Mouse (Mus musculus) hindbrain, embryonic 15.5 days (tissue): Measurements from ENCODE around the gene Mertk. TPM values are rescaled to one million over a fixed set of nuclear protein-coding genes. Genes with fewer than 3 reads are reported as not detected.

Source experiments
- ATAC-seq: fragments of 200-750 bp; cut with Nextera tagmentation; 2 replicates; pipeline ENCODE4 v1.8.0; 2017; ENCODE audit warnings: low read depth, moderate number of reproducible peaks, moderate TSS enrichment; ENCODE audit not compliant: low FRiP score
- H3K27ac ChIP-seq: fragments of 300-500 bp; sonication (generic); replicated peaks from 2 replicates; pipeline ENCODE4 v1.5.1; 2015; ENCODE audit warnings: mild to moderate bottlenecking, inconsistent platforms
- H3K27me3 ChIP-seq: fragments of 300-500 bp; sonication (generic); 2 replicates; pipeline ENCODE4 v1.6.1; 2015; ENCODE audit warnings: control low read depth, inconsistent platforms
- H3K36me3 ChIP-seq: fragments of 300-500 bp; sonication (generic); 2 replicates; pipeline ENCODE4 v1.6.1; 2015; ENCODE audit warnings: control low read depth, inconsistent platforms
- H3K4me1 ChIP-seq: fragments of 300-500 bp; sonication (generic); replicated peaks from 2 replicates; pipeline ENCODE4 v1.6.1; 2015; ENCODE audit warnings: control low read depth, inconsistent platforms
- H3K4me2 ChIP-seq: fragments of 300-500 bp; sonication (generic); 2 replicates; pipeline ENCODE4 v1.6.1; 2015; ENCODE audit warnings: moderate library complexity, mild to moderate bottlenecking, inconsistent platforms
- H3K4me3 ChIP-seq: fragments of 300-500 bp; sonication (generic); 2 replicates; pipeline ENCODE4 v1.5.1; 2015; ENCODE audit warnings: mild to moderate bottlenecking, inconsistent platforms
- H3K9ac ChIP-seq: fragments of 300-500 bp; sonication (generic); 2 replicates; pipeline ENCODE4 v1.6.1; 2015; ENCODE audit warnings: inconsistent platforms
- H3K9me3 ChIP-seq: fragments of 300-500 bp; sonication (generic); 2 replicates; pipeline ENCODE4 v1.6.1; 2016; ENCODE audit warnings: control low read depth, inconsistent platforms
- WGBS: fragments of 180-500 bp; shearing (Covaris S2); methylation state at CpG from one replicate; pipeline ENCODE4 v1.1.7; 2015; 5-methylcytosine and 5-hydroxymethylcytosine counted together
- polyA plus RNA-seq: library from polyadenylated mRNA; unstranded; fragments of >200 nt; fragmentation: Nextera tagmentation; extraction: Ambion mirVana; gene quantifications from 2 replicates; pipeline ENCODE4 v1.2.1, GENCODE M21; 2015

The Mertk gene
- polyA plus RNA-seq, 1 experiment from 2014 or later = 2.5 TPM

DNA sequence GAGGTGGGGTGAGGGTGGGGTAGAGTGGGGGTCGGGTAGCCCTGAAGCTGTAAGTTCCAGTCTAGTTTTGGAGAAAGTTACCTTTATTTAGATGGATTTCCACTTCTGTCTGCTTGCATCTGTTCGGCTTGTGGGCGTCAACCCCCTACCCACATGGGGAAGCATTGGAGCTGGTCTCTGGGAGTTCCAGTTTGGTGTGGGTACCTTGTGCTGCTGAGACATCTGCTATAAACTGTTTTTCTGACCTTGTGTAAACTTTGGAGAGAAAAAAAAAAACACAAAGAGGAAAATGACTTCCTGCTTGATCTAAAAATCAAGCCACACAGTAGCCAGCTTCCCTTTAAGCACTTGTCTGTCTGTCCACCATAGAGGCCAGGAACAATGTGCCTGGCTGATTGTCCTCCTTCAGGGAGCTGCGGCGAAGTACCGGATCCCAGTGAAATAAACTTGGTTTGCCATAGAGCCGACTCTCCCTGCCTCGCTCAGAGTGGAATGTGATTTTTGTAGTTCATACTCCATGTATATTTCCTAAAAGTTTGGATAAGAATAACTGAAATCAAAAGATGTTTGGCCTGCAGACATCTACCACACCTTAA is 48.8 kb downstream of the Mertk start:
- no peaks in the 10 kb centered on the region for H3K27me3 ChIP-seq
- no peak overlapping the region for H3K27ac ChIP-seq
- no peak for ATAC-seq
- H3K9me3 ChIP-seq = no peaks in the 10 kb centered on the region
- H3K36me3 ChIP-seq = no peaks in the 10 kb centered on the region
- no peak overlapping the region for H3K4me2 ChIP-seq
- H3K4me1 ChIP-seq = 0 out of 2 replicates have a peak, but pooled peaks cover 5% of the 10 kb centered on the region
- no peak overlapping the region for H3K4me3 ChIP-seq
- no peak overlapping the region for H3K9ac ChIP-seq
- WGBS = 83% methylated on average over 8 of the region's 8 CpGs

GRCm38 (mm10) chr2:128748171-128748570 is 49.4 kb downstream of the Mertk start:
- no peak overlapping the region for H3K27ac ChIP-seq
- no peak overlapping the region for H3K9ac ChIP-seq
- WGBS = 68% methylated on average over 6 of the region's 6 CpGs
- no peak for ATAC-seq
- no peaks in the 10 kb centered on the region for H3K36me3 ChIP-seq
- H3K27me3 ChIP-seq = no peaks in the 10 kb centered on the region
- H3K9me3 ChIP-seq = no peaks in the 10 kb centered on the region
- peaks cover 5% of the 10 kb centered on the region; the same call in 1 of the 2 replicates for H3K4me1 ChIP-seq
- no peak overlapping the region for H3K4me2 ChIP-seq
- no peak overlapping the region for H3K4me3 ChIP-seq

- Histone ChIP-seq H3K4me1 (peaks cover 7% of the 10 kb centered on the region; the same call in 1 of the 2 replicates), H3K9ac (no peak overlapping the region), H3K36me3 (no peaks in the 10 kb centered on the region), H3K27ac (no peak overlapping the region), H3K4me2 (no peak overlapping the region), H3K4me3 (no peak overlapping the region), H3K9me3 (no peaks in the 10 kb centered on the region), H3K27me3 (no peaks in the 10 kb centered on the region)
- 83% methylated on average over 6 of the region's 6 CpGs for WGBS
- ATAC-seq = no peak
Observed at GRCm38 (mm10) chr2:128751030-128751429, 52.3 kb downstream of the Mertk start.

DNA sequence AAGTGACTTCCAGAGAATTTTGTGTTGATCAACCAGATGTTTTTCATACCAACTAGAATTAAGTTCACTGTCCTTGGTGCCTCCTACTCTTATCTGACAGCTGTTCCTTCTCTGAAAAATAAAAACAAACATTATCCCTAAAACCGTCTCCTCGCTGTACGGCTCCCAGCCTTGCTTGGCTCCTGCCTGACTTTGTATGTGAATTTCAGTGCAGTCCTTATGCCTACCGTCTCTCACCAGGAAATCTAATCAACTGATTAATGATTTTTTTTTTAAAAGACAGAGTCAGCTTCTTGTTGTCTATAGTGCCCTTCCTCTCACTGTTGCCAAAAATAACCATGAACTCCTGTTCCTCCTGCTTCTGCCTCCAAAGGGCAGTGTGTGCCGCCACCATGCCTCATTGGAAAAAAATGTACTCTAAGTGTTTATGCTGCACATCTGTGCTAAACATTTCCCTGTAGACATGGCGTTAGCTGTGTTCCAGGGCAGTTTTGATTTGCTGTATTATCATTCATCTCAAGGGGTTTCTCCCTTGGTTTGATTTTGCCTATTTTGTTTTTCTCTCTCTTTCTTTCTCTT is 54.6 kb downstream of the Mertk start:
- 55% methylated on average over 6 of the region's 6 CpGs for WGBS
- Histone ChIP-seq H3K27ac (no peak overlapping the region), H3K4me1 (peaks cover 4% of the 10 kb centered on the region; the same call in 1 of the 2 replicates), H3K9ac (no peak overlapping the region), H3K36me3 (no peaks in the 10 kb centered on the region), H3K27me3 (no peaks in the 10 kb centered on the region), H3K4me3 (no peak overlapping the region), H3K9me3 (no peaks in the 10 kb centered on the region), H3K4me2 (no peak overlapping the region)
- no peak for ATAC-seq

GRCm38 (mm10) chr2:128755149-128755691 is 56.5 kb downstream of the Mertk start:
- Histone ChIP-seq H3K4me3 (no peak overlapping the region), H3K9ac (no peak overlapping the region), H3K36me3 (no peaks in the 10 kb centered on the region), H3K4me2 (no peak overlapping the region), H3K27ac (no peak overlapping the region), H3K9me3 (no peaks in the 10 kb centered on the region), H3K27me3 (no peaks in the 10 kb centered on the region), H3K4me1 (peaks cover 9% of the 10 kb centered on the region)
- 89% methylated on average over 4 of the region's 4 CpGs for WGBS
- ATAC-seq = no peak

GRCm38 (mm10) chr2:128758724-128759340 is 60.1 kb downstream of the Mertk start:
- Histone ChIP-seq H3K9me3 (no peaks in the 10 kb centered on the region), H3K4me3 (no peak overlapping the region), H3K36me3 (no peaks in the 10 kb centered on the region), H3K4me1 (peaks cover 5% of the 10 kb centered on the region; the same call in 1 of the 2 replicates), H3K27me3 (no peaks in the 10 kb centered on the region), H3K9ac (no peak overlapping the region), H3K27ac (no peak overlapping the region; the same call in 1 of the 2 replicates), H3K4me2 (peak overlapping the region; percentile 39)
- 41% methylated on average over 10 of the region's 10 CpGs for WGBS
- 0 out of 2 replicates have a peak, but pooled peaks have one; percentile 63 for ATAC-seq

DNA sequence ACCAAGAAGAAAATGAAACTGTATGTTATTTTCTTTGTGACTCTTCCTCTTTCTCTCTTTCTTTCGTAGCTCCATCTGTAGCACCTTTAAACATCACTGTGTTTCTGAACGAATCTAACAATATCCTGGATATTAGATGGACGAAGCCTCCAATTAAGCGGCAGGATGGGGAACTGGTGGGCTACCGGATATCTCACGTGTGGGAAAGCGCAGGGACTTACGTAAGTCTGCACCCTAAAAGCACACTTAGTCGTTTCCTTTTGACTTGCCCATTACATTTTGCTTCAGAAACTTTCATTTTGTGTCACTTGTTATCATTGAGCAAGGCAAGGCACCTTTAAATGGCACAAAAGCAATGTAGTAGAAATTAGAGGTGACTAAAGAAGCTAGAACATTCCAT is 63.3 kb downstream of the Mertk start:
- H3K27me3 ChIP-seq = no peaks in the 10 kb centered on the region
- H3K36me3 ChIP-seq = no peaks in the 10 kb centered on the region
- no peaks in the 10 kb centered on the region for H3K9me3 ChIP-seq
- no peak overlapping the region for H3K27ac ChIP-seq
- H3K4me1 ChIP-seq = peaks cover 5% of the 10 kb centered on the region; the same call in 1 of the 2 replicates
- no peak overlapping the region for H3K4me3 ChIP-seq
- H3K4me2 ChIP-seq = no peak overlapping the region
- 95% methylated on average over 9 of the region's 9 CpGs for WGBS
- no peak overlapping the region for H3K9ac ChIP-seq
- ATAC-seq = no peak

GRCm38 (mm10) chr2:128765787-128766186 is 67.0 kb downstream of the Mertk start:
- H3K27me3 ChIP-seq = no peaks in the 10 kb centered on the region
- H3K27ac ChIP-seq = no peak overlapping the region
- 94% methylated on average over 1 of the region's 1 CpGs for WGBS
- no peak overlapping the region for H3K4me3 ChIP-seq
- no peaks in the 10 kb centered on the region for H3K36me3 ChIP-seq
- H3K4me2 ChIP-seq = no peak overlapping the region
- no peak overlapping the region for H3K9ac ChIP-seq
- no peaks in the 10 kb centered on the region for H3K9me3 ChIP-seq
- H3K4me1 ChIP-seq = no peaks in the 10 kb centered on the region
- no peak for ATAC-seq

DNA sequence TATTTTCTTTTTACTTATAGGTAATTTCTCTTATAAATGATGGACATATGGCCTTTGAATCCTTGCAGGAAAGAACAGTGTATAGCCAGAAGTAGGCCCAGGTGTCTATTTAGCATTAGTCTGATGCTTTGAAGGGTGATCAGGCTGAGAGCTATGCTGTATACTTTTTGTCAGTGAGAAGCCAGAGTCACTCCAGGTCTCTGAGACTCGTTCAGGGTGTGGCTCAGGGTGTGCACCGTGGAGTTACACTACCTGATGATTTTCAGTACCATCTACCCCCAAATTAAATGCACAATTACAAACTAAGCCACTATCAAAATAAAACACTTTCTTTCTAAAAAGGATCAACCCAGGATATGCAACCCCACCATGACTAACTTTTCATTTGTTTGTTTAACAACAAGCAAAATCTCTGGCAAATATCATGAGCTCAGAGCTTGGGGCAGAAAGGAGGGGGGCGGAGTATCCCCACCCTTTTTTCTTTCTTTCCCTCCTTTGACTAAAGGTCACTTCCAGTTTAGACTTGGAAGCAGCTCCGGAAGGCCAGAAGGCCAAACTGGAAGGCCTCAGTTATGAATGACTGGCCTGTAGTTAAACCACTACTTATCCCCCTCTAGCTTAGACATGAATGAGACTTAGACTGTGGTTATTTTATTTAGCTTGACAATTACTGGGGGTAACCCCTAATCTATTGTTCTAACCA is 69.9 kb downstream of the Mertk start:
- no peak overlapping the region for H3K9ac ChIP-seq
- no peak overlapping the region for H3K4me2 ChIP-seq
- ATAC-seq = no peak
- no peaks in the 10 kb centered on the region for H3K9me3 ChIP-seq
- H3K36me3 ChIP-seq = no peaks in the 10 kb centered on the region
- no peak overlapping the region for H3K27ac ChIP-seq
- no peaks in the 10 kb centered on the region for H3K4me1 ChIP-seq
- H3K4me3 ChIP-seq = no peak overlapping the region
- 77% methylated on average over 4 of the region's 4 CpGs for WGBS
- no peaks in the 10 kb centered on the region for H3K27me3 ChIP-seq

DNA sequence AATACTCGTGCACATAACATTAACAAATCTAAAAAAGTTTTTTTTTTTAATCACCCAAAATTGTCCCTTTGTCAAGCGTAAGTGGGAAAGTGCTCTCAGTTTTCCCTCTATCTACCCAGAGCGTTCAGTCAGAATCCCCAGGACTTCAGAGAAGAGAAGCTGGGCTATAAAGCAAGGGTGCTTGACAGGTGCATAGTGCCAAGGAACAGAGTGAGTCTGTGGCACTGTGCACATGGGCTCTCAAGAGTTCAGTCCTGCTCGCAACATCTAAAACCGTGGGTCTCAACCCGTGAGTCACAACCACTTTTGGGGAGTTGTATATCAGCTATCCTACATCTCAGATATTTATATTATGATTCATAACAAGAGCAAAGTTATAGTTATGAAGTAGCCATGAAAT is 71.8 kb downstream of the Mertk start:
- H3K4me1 ChIP-seq = no peaks in the 10 kb centered on the region
- H3K36me3 ChIP-seq = no peaks in the 10 kb centered on the region
- WGBS = 91% methylated on average over 6 of the region's 6 CpGs
- H3K4me2 ChIP-seq = no peak overlapping the region
- no peaks in the 10 kb centered on the region for H3K27me3 ChIP-seq
- no peak for ATAC-seq
- no peaks in the 10 kb centered on the region for H3K9me3 ChIP-seq
- H3K27ac ChIP-seq = no peak overlapping the region
- H3K4me3 ChIP-seq = no peak overlapping the region
- H3K9ac ChIP-seq = no peak overlapping the region

- Histone ChIP-seq H3K4me3 (no peak overlapping the region), H3K4me1 (no peaks in the 10 kb centered on the region), H3K4me2 (no peak overlapping the region), H3K9ac (no peak overlapping the region), H3K9me3 (no peaks in the 10 kb centered on the region), H3K27me3 (no peaks in the 10 kb centered on the region), H3K27ac (no peak overlapping the region), H3K36me3 (no peaks in the 10 kb centered on the region)
- 86% methylated on average over 4 of the region's 4 CpGs for WGBS
- ATAC-seq = no peak
Observed at GRCm38 (mm10) chr2:128771048-128771447, 72.3 kb downstream of the Mertk start.
